Mouse (Mus musculus) lung, adult 2 months (tissue): ENCODE measurements around the gene Adrm1.

Experiments used
- CTCF ChIP-seq: fragments of 200-500 bp; IDR thresholded peaks from 2 replicates; pipeline ENCODE4 v1.5.1; 2011; ENCODE audit warnings: mild to moderate bottlenecking, low read length, control low read depth; ENCODE audit not compliant: insufficient read depth
- POLR2A ChIP-seq: fragments of 200-500 bp; IDR thresholded peaks from 2 replicates; pipeline ENCODE4 v1.6.1; 2011; ENCODE audit warnings: low read depth, mild to moderate bottlenecking, control low read depth, low read length, borderline replicate concordance; ENCODE audit errors: extremely low read depth

GRCm38 (mm10) chr2:180201303-180201702 is 30.0 kb downstream of the Adrm1 start:
- TF ChIP-seq POLR2A, result no peak
- no peak for TF ChIP-seq CTCF
